Mouse (Mus musculus) lung, postnatal 14 days (tissue): Measurements from ENCODE around the gene Trpv6.
A peak's percentile ranks its signal among the peaks of the same experiment; 100 is the strongest.

ENCODE experiments used
- DNase-seq: peaks from one replicate; pipeline ENCODE4 v3.0.0; 2021

The Trpv6 gene

DNA sequence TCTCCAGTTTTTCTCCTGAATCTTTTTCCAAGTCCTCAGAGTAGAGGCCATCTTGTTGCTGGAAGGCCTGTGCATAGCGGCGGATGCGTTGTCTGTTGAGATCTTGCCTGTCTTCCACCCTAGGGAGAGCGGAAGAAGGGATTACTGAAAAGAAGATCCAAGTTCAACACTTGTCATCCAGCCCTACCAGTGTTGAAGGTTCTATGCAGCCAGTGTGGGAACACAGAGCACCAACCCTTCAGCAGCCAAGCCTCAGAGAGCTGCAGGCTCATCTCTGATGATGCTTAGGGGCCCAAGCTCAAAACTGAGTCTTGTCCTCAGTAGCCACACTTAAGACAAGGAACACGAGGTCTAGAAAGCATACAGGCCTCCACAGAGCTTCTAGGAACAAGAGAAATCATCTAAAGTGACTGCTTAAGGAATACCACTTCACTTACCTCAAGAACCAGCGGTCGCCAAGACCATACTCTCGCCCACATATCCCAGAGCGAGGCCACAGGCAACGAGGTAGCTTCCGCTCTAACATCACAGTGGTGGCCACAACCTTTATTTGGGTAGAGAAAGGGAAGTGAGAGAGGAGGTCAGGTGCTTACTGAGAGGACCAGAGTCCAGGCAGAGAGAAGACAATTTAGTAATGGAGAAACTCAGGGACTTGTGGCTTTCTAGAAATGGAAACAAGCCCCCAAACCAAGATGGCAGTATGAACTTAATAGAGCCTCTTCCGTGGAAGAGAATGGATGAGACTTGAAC, 14.8 kb downstream of the Trpv6 start:
- no peak for DNase-seq

DNA sequence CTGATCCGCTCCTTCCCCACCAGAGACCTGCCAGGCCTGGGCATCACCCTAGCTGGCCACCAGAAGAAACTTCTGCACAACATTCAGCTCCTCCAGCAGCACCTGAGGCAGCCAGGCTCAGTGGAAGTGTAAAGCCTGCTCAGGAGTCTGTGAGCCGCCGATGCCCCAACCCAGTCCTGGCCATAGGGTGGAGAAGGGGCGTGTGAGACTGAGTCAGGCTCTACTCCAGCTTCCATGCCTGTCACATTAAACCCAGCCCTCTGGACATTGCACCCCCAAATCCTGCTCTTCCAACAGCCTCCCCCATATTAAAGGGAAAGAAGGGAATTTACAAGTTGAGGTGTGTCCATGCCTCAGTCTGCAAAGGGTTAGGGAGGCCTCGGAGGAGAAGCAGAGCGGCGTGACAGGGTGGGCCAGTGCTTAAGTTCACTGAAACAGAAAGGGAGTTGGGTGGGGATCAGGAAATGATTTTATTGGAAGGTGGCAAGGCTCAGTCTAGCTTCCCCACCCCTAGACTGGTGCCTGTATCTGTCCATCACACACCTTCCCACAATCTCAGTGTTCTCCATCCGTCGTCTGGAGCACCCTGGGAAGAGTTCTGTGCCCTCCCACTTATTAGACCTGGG, 15.9 kb downstream of the Trpv6 start:
- DNase-seq: no peak

DNA sequence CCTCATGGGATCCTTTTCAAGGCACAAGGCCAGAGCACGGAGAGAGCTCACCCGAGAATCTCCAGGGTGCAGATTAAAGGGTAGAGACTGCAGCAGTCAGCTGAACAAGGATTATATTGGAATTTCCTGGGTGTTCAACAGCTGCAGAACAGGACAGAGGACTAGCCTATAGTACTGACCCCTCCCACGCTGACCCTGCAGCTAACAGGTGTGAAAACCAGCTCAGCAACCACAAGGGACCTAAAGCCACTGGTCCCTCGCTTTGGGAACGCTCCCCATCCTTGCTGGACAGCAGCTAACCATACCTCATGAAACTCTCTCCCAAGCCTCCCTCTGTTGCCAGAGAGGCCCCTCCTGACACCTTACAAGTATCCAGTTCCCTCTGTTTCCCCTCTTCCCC, 28.6 kb downstream of the Trpv6 start:
- DNase-seq: no peak

DNA sequence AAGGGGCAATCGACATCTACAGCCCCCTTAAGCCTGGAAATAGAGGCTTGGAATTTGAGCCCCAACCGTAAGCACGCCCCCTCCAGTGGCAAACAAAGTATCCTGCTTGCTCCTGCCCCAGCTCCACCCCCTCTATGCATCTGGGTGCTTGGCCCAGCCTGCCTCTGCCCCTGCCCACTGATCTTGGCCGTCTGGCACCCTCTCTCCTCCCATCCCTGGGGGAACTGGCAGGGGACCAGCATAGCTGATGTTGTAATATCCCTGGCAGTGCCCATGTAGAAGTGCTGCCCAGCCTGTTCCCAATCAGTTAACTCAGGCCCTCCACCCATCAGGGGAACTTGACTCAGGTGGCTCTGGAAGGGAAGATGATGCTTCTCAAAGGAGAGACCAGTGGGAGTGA, 30.0 kb downstream of the Trpv6 start:
- peak; percentile 75 for DNase-seq

DNA sequence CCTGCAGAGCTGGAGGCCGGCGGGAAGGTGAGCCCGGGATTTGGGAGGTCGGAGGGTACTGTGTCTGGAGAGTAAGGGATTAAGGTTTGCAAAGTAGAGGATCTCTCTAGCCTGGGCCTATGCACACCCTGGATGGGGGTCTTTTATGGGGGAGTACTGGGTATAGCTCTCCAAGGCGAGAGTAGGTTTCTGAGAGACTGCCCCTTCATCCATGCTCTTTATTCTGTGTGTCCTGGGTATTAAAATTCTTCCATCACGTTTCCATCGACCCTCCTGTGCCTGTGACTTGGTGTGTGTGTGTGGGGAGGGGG, 30.5 kb downstream of the Trpv6 start:
- no peak for DNase-seq

DNA sequence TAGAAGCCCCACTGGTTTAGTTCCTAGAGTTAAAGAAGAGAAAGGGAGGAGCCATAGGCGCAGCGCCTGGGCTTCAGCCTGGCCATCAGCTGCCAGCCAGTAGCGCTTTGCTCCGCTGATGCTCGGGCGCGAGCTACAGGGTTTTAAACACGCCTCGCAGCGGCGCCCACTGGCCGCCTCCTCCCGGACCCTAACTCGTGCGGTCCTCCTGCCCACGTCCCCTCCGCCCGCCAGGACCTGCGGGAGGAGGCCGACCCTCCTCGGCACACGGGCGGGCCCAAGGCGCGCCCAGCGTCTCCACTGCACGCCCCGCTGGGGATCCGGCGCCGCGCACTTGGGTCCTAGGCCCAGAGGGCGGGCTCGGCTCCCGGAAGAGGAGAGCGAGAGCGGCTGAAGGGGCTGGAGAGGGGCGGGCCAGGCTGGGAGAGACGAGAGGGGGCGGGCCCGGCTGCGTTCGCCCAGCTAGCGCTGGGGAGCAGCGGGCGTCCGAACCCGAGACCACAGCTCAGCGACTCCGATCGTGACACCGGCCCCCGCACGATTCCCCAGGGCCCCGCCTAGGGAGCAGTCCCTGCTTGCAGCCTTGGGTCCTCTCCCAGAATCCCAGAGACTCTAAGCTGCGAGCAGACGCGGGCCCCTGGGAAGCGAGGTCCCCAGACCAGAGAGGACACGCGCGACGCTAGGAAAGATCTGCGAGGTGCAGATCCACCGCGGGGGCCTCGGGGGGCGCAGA, 31.0 kb downstream of the Trpv6 start, which contains the start of gene Ephb6:
Gene Ephb6, plus strand, starts transcription at position 422 of the 733 bp plus-strand sequence.
- peak; percentile 78 for DNase-seq

DNA sequence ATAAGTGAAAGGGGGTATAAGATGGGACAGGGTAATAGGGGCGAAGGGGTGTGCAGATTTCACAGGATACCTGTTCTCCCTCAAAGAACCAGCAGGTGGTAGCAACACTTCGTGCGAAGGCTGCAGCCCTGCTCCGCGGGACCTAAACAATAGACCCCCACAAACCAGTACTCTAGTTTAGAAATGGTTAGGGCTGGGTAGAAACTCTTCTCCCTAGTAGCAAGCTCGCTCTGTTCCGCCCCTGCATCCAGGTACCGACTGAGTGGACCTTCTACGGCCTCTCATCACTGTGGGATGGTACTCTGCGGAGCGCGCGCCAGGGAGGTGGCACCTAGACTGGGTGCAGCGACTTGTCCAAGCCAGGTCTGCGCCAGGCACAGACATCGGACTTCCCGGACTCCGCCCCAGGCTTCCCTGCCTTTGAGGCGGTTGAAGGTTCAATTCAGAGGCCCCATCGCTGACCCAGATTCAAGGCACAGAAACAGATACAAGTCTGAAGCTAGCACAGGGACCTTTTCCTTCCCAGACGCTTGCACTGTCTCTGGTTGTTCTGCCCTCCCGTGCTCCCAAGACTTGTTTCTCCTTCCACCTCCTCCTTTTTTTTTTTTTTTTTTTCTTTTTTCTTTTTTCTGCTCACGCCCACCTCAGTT, 31.7 kb downstream of the Trpv6 start:
- peak; percentile 46 for DNase-seq

DNA sequence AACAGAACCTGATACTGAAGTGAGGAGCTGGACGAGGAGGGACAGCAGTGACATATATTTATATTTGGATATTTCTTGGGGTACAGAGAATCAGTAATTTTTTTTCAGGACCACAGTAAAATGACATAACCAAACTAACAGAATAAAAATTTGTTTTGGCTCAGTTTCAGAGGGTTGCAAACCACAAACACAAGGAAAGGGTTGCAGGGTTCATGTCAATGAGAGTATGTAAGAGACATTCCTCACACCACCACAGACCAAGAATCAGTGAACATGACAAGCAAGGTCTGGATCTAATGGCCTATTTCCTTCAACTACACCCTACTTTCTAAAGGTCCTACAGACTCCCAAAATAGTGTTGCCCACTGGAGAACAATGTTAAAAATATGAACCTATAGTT, 54.0 kb downstream of the Trpv6 start:
- no peak for DNase-seq

DNA sequence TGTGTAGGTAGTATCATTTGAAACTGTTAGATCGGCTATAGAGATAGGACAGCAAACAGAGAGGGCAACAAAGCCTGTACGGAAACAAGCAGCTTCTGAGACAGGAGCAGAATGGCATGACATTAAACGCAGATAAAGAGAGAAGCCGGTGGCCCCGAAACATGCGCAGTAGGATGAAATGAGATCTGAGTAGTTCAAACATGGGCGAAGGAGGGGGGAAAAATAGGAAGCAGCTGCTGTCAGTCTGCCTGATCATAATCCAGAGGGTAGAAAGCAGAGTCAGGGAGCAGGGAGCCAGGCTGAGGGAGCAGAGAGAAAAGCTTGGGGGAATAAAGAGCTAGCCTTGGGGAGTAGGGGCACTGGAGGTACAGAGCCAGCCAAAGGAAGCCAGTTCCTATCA, 54.9 kb downstream of the Trpv6 start:
- no peak for DNase-seq

DNA sequence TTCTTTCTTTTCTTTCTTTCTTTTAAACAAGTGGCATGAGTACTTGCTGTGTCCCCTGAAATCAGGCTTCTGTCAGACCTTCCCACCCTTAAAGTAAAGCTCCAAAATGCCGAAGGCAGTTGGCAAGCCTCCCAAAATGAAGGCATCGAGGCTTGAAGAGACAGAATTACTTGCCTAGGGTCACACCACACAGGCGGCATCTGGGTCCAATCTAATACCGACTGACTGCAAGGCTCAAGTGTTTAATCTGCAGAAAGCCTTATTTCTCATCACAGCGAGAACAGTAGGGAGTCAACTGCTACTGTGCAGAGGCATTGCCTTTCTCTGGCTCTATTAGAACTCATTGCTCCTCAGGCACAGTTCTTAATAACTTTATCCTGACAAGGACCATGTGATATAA, 58.9 kb downstream of the Trpv6 start:
- DNase-seq: no peak

DNA sequence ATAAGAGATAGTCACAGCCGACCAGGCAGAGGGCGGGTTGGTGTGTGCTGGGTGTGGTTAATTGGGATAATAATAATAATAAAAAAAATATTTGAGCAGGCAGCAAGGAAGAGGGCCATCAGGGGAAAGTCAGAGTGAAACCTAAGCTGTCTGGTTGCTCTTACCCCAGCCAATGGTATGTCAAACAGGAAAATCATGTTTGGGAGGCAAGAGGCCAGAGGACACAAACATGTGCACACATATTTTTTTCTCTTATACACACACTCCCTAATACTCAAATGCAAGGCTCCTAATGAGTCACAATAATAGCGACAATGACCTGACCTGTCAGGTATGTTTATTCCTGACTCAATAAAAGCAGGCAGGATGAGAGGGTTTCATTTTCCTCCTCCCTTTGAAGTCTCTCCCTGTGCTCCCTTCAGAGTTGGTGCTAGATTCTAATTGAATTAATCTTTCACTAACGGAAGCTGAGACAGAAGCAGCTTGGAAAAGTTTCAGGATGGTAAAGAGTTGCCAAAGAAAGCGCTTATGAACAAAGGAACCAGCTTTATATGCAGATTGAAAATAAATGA, 59.6 kb downstream of the Trpv6 start:
- no peak for DNase-seq
